Mouse (Mus musculus) lung, embryonic 15.5 days (tissue): ENCODE measurements around the gene Alpi. TPM values are rescaled to one million over a fixed set of nuclear protein-coding genes. Genes with fewer than 3 reads are reported as not detected.

ENCODE experiments used
- ATAC-seq: fragments of 200-750 bp; cut with Nextera tagmentation; 2 replicates; pipeline ENCODE4 v1.8.0; 2017; ENCODE audit warnings: moderate number of reproducible peaks, borderline replicate concordance; ENCODE audit not compliant: low FRiP score, low TSS enrichment; ENCODE audit errors: extremely low read depth
- H3K27ac ChIP-seq: fragments of 300-500 bp; sonication (generic); 2 replicates; pipeline ENCODE4 v1.5.1; 2015; ENCODE audit warnings: moderate library complexity, mild to moderate bottlenecking, inconsistent platforms
- H3K27me3 ChIP-seq: fragments of 300-500 bp; sonication (generic); 2 replicates; pipeline ENCODE4 v1.6.1; 2015; ENCODE audit warnings: inconsistent platforms
- H3K36me3 ChIP-seq: fragments of 300-500 bp; sonication (generic); 2 replicates; pipeline ENCODE4 v1.6.1; 2015; ENCODE audit warnings: inconsistent platforms
- H3K4me1 ChIP-seq: fragments of 300-500 bp; sonication (generic); 2 replicates; pipeline ENCODE4 v1.6.1; 2015; ENCODE audit warnings: inconsistent platforms
- H3K4me2 ChIP-seq: fragments of 300-500 bp; sonication (generic); 2 replicates; pipeline ENCODE4 v1.6.1; 2015; ENCODE audit warnings: inconsistent platforms, mild to moderate bottlenecking, moderate library complexity
- H3K4me3 ChIP-seq: fragments of 300-500 bp; sonication (generic); 2 replicates; pipeline ENCODE4 v1.5.1; 2015; ENCODE audit warnings: mild to moderate bottlenecking, inconsistent platforms
- H3K9ac ChIP-seq: fragments of 300-500 bp; sonication (generic); 2 replicates; pipeline ENCODE4 v1.6.1; 2015; ENCODE audit warnings: inconsistent platforms
- H3K9me3 ChIP-seq: fragments of 300-500 bp; sonication (generic); 2 replicates; pipeline ENCODE4 v1.6.1; 2016; ENCODE audit warnings: inconsistent platforms
- WGBS: fragments of 180-500 bp; shearing (Covaris S2); methylation state at CpG from one replicate; pipeline ENCODE4 v1.1.7; 2015; 5-methylcytosine and 5-hydroxymethylcytosine counted together
- polyA plus RNA-seq: library from polyadenylated mRNA; unstranded; fragments of >200 nt; fragmentation: Nextera tagmentation; extraction: Ambion mirVana; gene quantifications from 2 replicates; pipeline ENCODE4 v1.2.1, GENCODE M21; 2015

The Alpi gene
- polyA plus RNA-seq, 1 experiment from 2014 or later, result 0.06 TPM

DNA sequence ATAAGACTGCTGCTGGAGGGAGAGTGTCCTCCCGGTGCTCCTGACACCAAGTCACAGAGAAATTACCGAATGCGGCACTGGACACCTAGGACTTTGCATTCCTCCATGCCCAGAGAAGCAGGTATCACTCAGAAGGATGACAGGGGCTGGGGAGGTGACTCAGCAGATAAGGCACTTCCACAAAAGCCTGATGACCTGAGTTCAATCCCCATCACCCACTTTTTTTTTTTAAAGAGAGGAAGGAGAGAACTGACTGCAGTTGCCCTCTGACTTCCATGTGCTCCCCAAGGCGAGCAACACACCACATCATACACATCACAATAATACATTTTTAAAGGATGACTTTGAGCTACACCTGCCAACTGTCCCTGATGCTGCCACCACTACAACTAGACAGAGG, 44.3 kb downstream of the Alpi start:
- no peak overlapping the region for H3K27ac ChIP-seq
- no peaks in the 10 kb centered on the region for H3K36me3 ChIP-seq
- no peaks in the 10 kb centered on the region for H3K4me1 ChIP-seq
- no peak for ATAC-seq
- no peaks in the 10 kb centered on the region for H3K9me3 ChIP-seq
- H3K4me3 ChIP-seq, result no peak overlapping the region
- H3K4me2 ChIP-seq, result no peak overlapping the region
- H3K27me3 ChIP-seq, result no peaks in the 10 kb centered on the region
- no peak overlapping the region for H3K9ac ChIP-seq
- 75% methylated on average over 4 of the region's 4 CpGs for WGBS

- no peaks in the 10 kb centered on the region for H3K9me3 ChIP-seq
- WGBS, result 71% methylated on average over 4 of the region's 4 CpGs
- no peak overlapping the region for H3K4me2 ChIP-seq
- H3K36me3 ChIP-seq, result 0 out of 2 replicates have a peak, but pooled peaks cover 3% of the 10 kb centered on the region
- H3K4me3 ChIP-seq, result no peak overlapping the region
- H3K27ac ChIP-seq, result no peak overlapping the region
- H3K27me3 ChIP-seq, result no peaks in the 10 kb centered on the region
- H3K4me1 ChIP-seq, result no peaks in the 10 kb centered on the region
- no peak for ATAC-seq
- H3K9ac ChIP-seq, result no peak overlapping the region
Observed at GRCm38 (mm10) chr1:87051369-87051768, 50.0 kb downstream of the Alpi start.

- WGBS, result 71% methylated on average over 1 of the region's 1 CpGs
- H3K4me1 ChIP-seq, result no peaks in the 10 kb centered on the region
- no peak overlapping the region for H3K4me3 ChIP-seq
- no peak for ATAC-seq
- H3K27me3 ChIP-seq, result no peaks in the 10 kb centered on the region
- no peak overlapping the region for H3K4me2 ChIP-seq
- H3K9me3 ChIP-seq, result no peaks in the 10 kb centered on the region
- H3K36me3 ChIP-seq, result 0 out of 2 replicates have a peak, but pooled peaks cover 3% of the 10 kb centered on the region
- H3K27ac ChIP-seq, result no peak overlapping the region
- no peak overlapping the region for H3K9ac ChIP-seq
Observed at GRCm38 (mm10) chr1:87050700-87051099, 50.7 kb downstream of the Alpi start.

DNA sequence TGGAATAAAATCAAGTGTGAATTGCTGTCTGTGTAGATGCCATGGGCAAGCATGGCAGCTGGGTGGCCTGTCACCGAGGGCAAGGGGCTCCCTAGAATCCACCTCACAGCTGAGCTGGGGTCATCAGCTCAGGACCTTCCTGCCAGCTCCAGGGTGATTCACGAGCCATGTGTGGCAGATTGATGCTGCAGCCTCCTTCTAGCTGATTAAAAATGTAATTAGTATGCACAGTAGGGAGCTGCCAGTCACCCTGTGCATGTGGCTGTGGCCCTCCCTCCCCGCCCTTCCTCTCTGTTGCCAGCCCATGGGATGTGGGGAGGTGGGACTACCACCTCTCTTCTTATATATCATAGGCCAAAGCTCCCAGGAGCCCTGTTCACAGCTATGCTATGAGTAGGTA, 51.3 kb downstream of the Alpi start:
- no peaks in the 10 kb centered on the region for H3K9me3 ChIP-seq
- H3K36me3 ChIP-seq, result 0 out of 2 replicates have a peak, but pooled peaks cover 3% of the 10 kb centered on the region
- H3K27me3 ChIP-seq, result no peaks in the 10 kb centered on the region
- H3K4me3 ChIP-seq, result no peak overlapping the region
- no peak overlapping the region for H3K4me2 ChIP-seq
- no peaks in the 10 kb centered on the region for H3K4me1 ChIP-seq
- no peak overlapping the region for H3K9ac ChIP-seq
- 68% methylated on average over 3 of the region's 3 CpGs for WGBS
- no peak for ATAC-seq
- no peak overlapping the region for H3K27ac ChIP-seq

Other genes with a start within 250 kb of the Alpi start
- gene Alppl2, start 11.7 kb downstream of the Alpi start, polyA plus RNA-seq, result not detected in 2 replicates
- gene Akp3, start 23.4 kb upstream of the Alpi start, polyA plus RNA-seq, result not detected in 2 replicates
- gene Ecel1, start 54.9 kb upstream of the Alpi start, polyA plus RNA-seq, result 0.36 and 1.2 TPM in 2 replicates
- 0.21 TPM in 1 of 2 replicates, not detected in the other for gene Prss56, start 81.7 kb upstream of the Alpi start, polyA plus RNA-seq
- 0.06 and 0.24 TPM in 2 replicates for gene Chrnd, start 89.0 kb upstream of the Alpi start, polyA plus RNA-seq
- 0.12 and 0.25 TPM in 2 replicates for gene Chrng, start 103.1 kb upstream of the Alpi start, polyA plus RNA-seq
- 161 and 163 TPM in 2 replicates for gene Eif4e2, start 112.3 kb upstream of the Alpi start, polyA plus RNA-seq
- 0.20 and 0.41 TPM in 2 replicates for gene Efhd1, start 162.8 kb upstream of the Alpi start, polyA plus RNA-seq
- 45.3 and 50.6 TPM in 2 replicates for gene Gigyf2, start 225.4 kb upstream of the Alpi start, polyA plus RNA-seq